Mouse (Mus musculus) liver, adult 2 months (tissue): ENCODE results near the gene Cdt1. TPM values are rescaled to one million over a fixed set of nuclear protein-coding genes. Genes with fewer than 3 reads are reported as not detected.

Experiments
- DNase-seq: peaks from one replicate; pipeline ENCODE4 v3.0.0-alpha.2; 2011; ENCODE audit warnings: low read depth, low spot score; ENCODE audit errors: extremely low read depth
- H3K27ac ChIP-seq: fragments of 200-500 bp; replicated peaks from 2 replicates; pipeline ENCODE4 v1.5.1; 2012; ENCODE audit warnings: low read depth, mild to moderate bottlenecking, control low read depth, inconsistent platforms, low read length; ENCODE audit not compliant: insufficient read depth
- H3K27me3 ChIP-seq: fragments of 200-500 bp; 2 replicates; pipeline ENCODE4 v1.6.1; 2012; ENCODE audit warnings: mild to moderate bottlenecking, moderate library complexity, low read length, inconsistent platforms; ENCODE audit not compliant: control insufficient read depth, insufficient read depth
- H3K36me3 ChIP-seq: fragments of 200-500 bp; 2 replicates; pipeline ENCODE4 v1.6.1; 2012; ENCODE audit warnings: low read length, inconsistent platforms; ENCODE audit not compliant: control insufficient read depth, insufficient read depth
- H3K4me1 ChIP-seq: fragments of 200-500 bp; 2 replicates; pipeline ENCODE4 v1.6.1; 2011; ENCODE audit warnings: low read length; ENCODE audit not compliant: control insufficient read depth, insufficient read depth
- H3K4me3 ChIP-seq: fragments of 200-500 bp; 2 replicates; pipeline ENCODE4 v1.5.1; 2011; ENCODE audit warnings: low read depth, mild to moderate bottlenecking, control low read depth, low read length, moderate library complexity; ENCODE audit not compliant: insufficient read depth
- H3K79me2 ChIP-seq: fragments of 200-500 bp; 2 replicates; pipeline ENCODE4 v1.6.1; 2012; ENCODE audit warnings: inconsistent platforms, mild to moderate bottlenecking, low read length, moderate library complexity; ENCODE audit not compliant: control insufficient read depth, insufficient read depth
- H3K9ac ChIP-seq: fragments of 200-500 bp; 2 replicates; pipeline ENCODE4 v1.6.1; 2012; ENCODE audit warnings: low read depth, mild to moderate bottlenecking, control low read depth, inconsistent platforms, low read length
- CTCF ChIP-seq: fragments of 200-500 bp; IDR thresholded peaks from 2 replicates; pipeline ENCODE4 v1.5.1; 2011; ENCODE audit warnings: low read depth, low read length, control low read depth
- POLR2A ChIP-seq: fragments of 200-500 bp; IDR thresholded peaks from 2 replicates; pipeline ENCODE4 v1.6.1; 2011; ENCODE audit warnings: low read length, control low read depth; ENCODE audit not compliant: insufficient read depth; ENCODE audit errors: extremely low read depth
- WGBS: fragments of 180-500 bp; shearing (Covaris S2); methylation state at CpG from one replicate; pipeline ENCODE4 v1.1.7; 2018; 5-methylcytosine and 5-hydroxymethylcytosine counted together
- polyA plus RNA-seq: library from polyadenylated mRNA; depleted of rRNA; stranded (reverse); fragments of >200 nt; gene quantifications from 2 replicates; pipeline ENCODE4 v1.2.3, GENCODE M21; 2012; rRNA removed
- total RNA-seq: library from RNA; depleted of rRNA; stranded (reverse); fragments of >200 nt; gene quantifications from 2 replicates; pipeline ENCODE4 v1.2.3, GENCODE M21; 2014; rRNA removed

Cdt1 gene
- total and polyA plus RNA-seq, 2 experiments = 1.0 to 2.9 TPM

- Histone ChIP-seq H3K79me2 (no peaks in the 10 kb centered on the region), H3K4me3 (no peak overlapping the region), H3K36me3 (no peaks in the 10 kb centered on the region), H3K9ac (no peak overlapping the region), H3K27ac (no peak overlapping the region), H3K4me1 (no peaks in the 10 kb centered on the region), H3K27me3 (no peaks in the 10 kb centered on the region)
- WGBS = 48% methylated on average over 5 of the region's 7 CpGs
- TF ChIP-seq CTCF = peak; percentile 74
- no peak for TF ChIP-seq POLR2A
- peak; percentile 38 for DNase-seq
Observed at GRCm38 (mm10) chr8:122617947-122618546, 50.2 kb downstream of the Cdt1 start.

GRCm38 (mm10) chr8:122618660-122619378 lies 51.0 kb downstream of the Cdt1 start:
- DNase-seq = no peak
- no peaks in the 10 kb centered on the region for H3K36me3 ChIP-seq

GRCm38 (mm10) chr8:122620446-122620845 lies 52.6 kb downstream of the Cdt1 start:
- no peak overlapping the region for H3K4me3 ChIP-seq
- no peak overlapping the region for H3K9ac ChIP-seq
- H3K27me3 ChIP-seq = no peaks in the 10 kb centered on the region
- H3K27ac ChIP-seq = no peak overlapping the region
- H3K36me3 ChIP-seq = no peaks in the 10 kb centered on the region
- WGBS = 39% methylated on average over 5 of the region's 5 CpGs
- TF ChIP-seq POLR2A = no peak
- TF ChIP-seq CTCF = no peak
- H3K79me2 ChIP-seq = no peaks in the 10 kb centered on the region
- DNase-seq = no peak
- no peaks in the 10 kb centered on the region for H3K4me1 ChIP-seq

More at GRCm38 (mm10) chr8:122618660-122619378, 51.0 kb downstream of the Cdt1 start:
- Histone ChIP-seq H3K9ac (no peak overlapping the region), H3K4me3 (no peak overlapping the region), H3K4me1 (no peaks in the 10 kb centered on the region), H3K27me3 (no peaks in the 10 kb centered on the region), H3K79me2 (no peaks in the 10 kb centered on the region), H3K27ac (no peak overlapping the region)
- TF ChIP-seq POLR2A (no peak), CTCF (no peak)
- 76% methylated on average over 6 of the region's 6 CpGs for WGBS

- no peak for DNase-seq
- H3K27ac ChIP-seq = no peak within 1 kb of the TSS
- no peak within 1 kb of the TSS for H3K9ac ChIP-seq
- TF ChIP-seq POLR2A = no peak
- TF ChIP-seq CTCF = no peak
- H3K79me2 ChIP-seq = no peaks in the 10 kb centered on the region
- no peaks in the 10 kb centered on the region for H3K27me3 ChIP-seq
- H3K36me3 ChIP-seq = no peaks in the 10 kb centered on the region
- 79% methylated on average over 6 of the region's 6 CpGs for WGBS
- H3K4me1 ChIP-seq = no peaks in the 10 kb centered on the region
- H3K4me3 ChIP-seq = no peak within 1 kb of the TSS
Observed at GRCm38 (mm10) chr8:122622727-122623126, 54.9 kb downstream of the Cdt1 start, which contains the start of gene Pabpn1l. Gene Pabpn1l, minus strand, starts transcription at chr8:122622739.

Other genes with a start within 250 kb of the Cdt1 start
- not detected in 2 replicates for gene Trhr2, start 207.3 kb upstream of the Cdt1 start, total RNA-seq
- not detected in 2 replicates for gene Trhr2, start 207.3 kb upstream of the Cdt1 start, polyA plus RNA-seq
- 10.9 and 14.0 TPM in 2 replicates for gene Zc3h18, start 191.4 kb upstream of the Cdt1 start, total RNA-seq
- 18.3 and 22.3 TPM in 2 replicates for gene Zc3h18, start 191.4 kb upstream of the Cdt1 start, polyA plus RNA-seq
- gene Il17c, start 146.0 kb upstream of the Cdt1 start, total RNA-seq = not detected in 2 replicates
- not detected in 2 replicates for gene Il17c, start 146.0 kb upstream of the Cdt1 start, polyA plus RNA-seq
- 13.9 and 23.4 TPM in 2 replicates for gene Cyba, start 135.1 kb upstream of the Cdt1 start, total RNA-seq
- 24.4 and 34.2 TPM in 2 replicates for gene Cyba, start 135.1 kb upstream of the Cdt1 start, polyA plus RNA-seq
- 15.3 and 20.9 TPM in 2 replicates for gene Mvd, start 124.6 kb upstream of the Cdt1 start, total RNA-seq
- gene Mvd, start 124.6 kb upstream of the Cdt1 start, polyA plus RNA-seq = 68.7 and 71.4 TPM in 2 replicates
- not detected in 2 replicates for gene Snai3, start 107.3 kb upstream of the Cdt1 start, total RNA-seq
- 0.44 and 0.46 TPM in 2 replicates for gene Snai3, start 107.3 kb upstream of the Cdt1 start, polyA plus RNA-seq
- 5.3 and 6.8 TPM in 2 replicates for gene Rnf166, start 92.0 kb upstream of the Cdt1 start, total RNA-seq
- 22.8 and 24.2 TPM in 2 replicates for gene Rnf166, start 92.0 kb upstream of the Cdt1 start, polyA plus RNA-seq
- 7.0 and 13.5 TPM in 2 replicates for gene Ctu2, start 91.9 kb upstream of the Cdt1 start, total RNA-seq
- gene Ctu2, start 91.9 kb upstream of the Cdt1 start, polyA plus RNA-seq = 21.1 and 27.0 TPM in 2 replicates
- gene Piezo1, start 16.7 kb upstream of the Cdt1 start, total RNA-seq = 2.2 and 4.6 TPM in 2 replicates
- 8.0 and 11.1 TPM in 2 replicates for gene Piezo1, start 16.7 kb upstream of the Cdt1 start, polyA plus RNA-seq
- gene Aprt, start 8.9 kb downstream of the Cdt1 start, total RNA-seq = 59.8 and 68.3 TPM in 2 replicates
- gene Aprt, start 8.9 kb downstream of the Cdt1 start, polyA plus RNA-seq = 80.5 and 105 TPM in 2 replicates
- 4.1 and 4.4 TPM in 2 replicates for gene Galns, start 43.4 kb downstream of the Cdt1 start, total RNA-seq
- gene Galns, start 43.4 kb downstream of the Cdt1 start, polyA plus RNA-seq = 4.4 and 6.6 TPM in 2 replicates
- gene Trappc2l, start 43.6 kb downstream of the Cdt1 start, total RNA-seq = 7.4 and 14.5 TPM in 2 replicates
- gene Trappc2l, start 43.6 kb downstream of the Cdt1 start, polyA plus RNA-seq = 74.7 and 101 TPM in 2 replicates
- gene Pabpn1l, start 54.7 kb downstream of the Cdt1 start, total RNA-seq = not detected in 2 replicates
- not detected in 2 replicates for gene Pabpn1l, start 54.7 kb downstream of the Cdt1 start, polyA plus RNA-seq
- 0.28 and 0.40 TPM in 2 replicates for gene Cbfa2t3, start 131.1 kb downstream of the Cdt1 start, total RNA-seq
- gene Cbfa2t3, start 131.1 kb downstream of the Cdt1 start, polyA plus RNA-seq = 1.2 and 1.3 TPM in 2 replicates
- gene Acsf3, start 207.5 kb downstream of the Cdt1 start, total RNA-seq = 12.8 and 13.7 TPM in 2 replicates
- 38.4 and 39.7 TPM in 2 replicates for gene Acsf3, start 207.5 kb downstream of the Cdt1 start, polyA plus RNA-seq